Mouse (Mus musculus) hindbrain, embryonic 16.5 days (tissue): ENCODE data around the gene Gm49450. TPM values are rescaled to one million over a fixed set of nuclear protein-coding genes. Genes with fewer than 3 reads are reported as not detected.
"Not testable (repeated sequence)": the region's sequence is repeated elsewhere in the genome, so short reads cannot be mapped to it uniquely, and the experiment has no call there.

Experiments used
- ATAC-seq: fragments of 200-750 bp; cut with Nextera tagmentation; 2 replicates; pipeline ENCODE4 v1.8.0; 2017; ENCODE audit warnings: moderate TSS enrichment, moderate library complexity
- H3K27ac ChIP-seq: fragments of 300-500 bp; sonication (generic); 2 replicates; pipeline ENCODE4 v1.5.1; 2014; ENCODE audit warnings: low read depth, mild to moderate bottlenecking, control low read depth, low read length, moderate library complexity
- H3K27me3 ChIP-seq: fragments of 300-500 bp; sonication (generic); replicated peaks from 2 replicates; pipeline ENCODE4 v1.6.1; 2014; ENCODE audit warnings: low read length; ENCODE audit not compliant: control insufficient read depth, insufficient read depth
- H3K36me3 ChIP-seq: fragments of 300-500 bp; sonication (generic); 2 replicates; pipeline ENCODE4 v1.6.1; 2014; ENCODE audit warnings: mild to moderate bottlenecking, low read length, moderate library complexity, mixed read lengths; ENCODE audit not compliant: control insufficient read depth, insufficient read depth
- H3K4me1 ChIP-seq: fragments of 300-500 bp; sonication (generic); 2 replicates; pipeline ENCODE4 v1.6.1; 2014; ENCODE audit warnings: low read depth, low read length; ENCODE audit not compliant: control insufficient read depth, insufficient read depth
- H3K4me2 ChIP-seq: fragments of 300-500 bp; sonication (generic); 2 replicates; pipeline ENCODE4 v1.6.1; 2014; ENCODE audit warnings: mild to moderate bottlenecking, low read length, control low read depth, moderate library complexity
- H3K4me3 ChIP-seq: fragments of 300-500 bp; sonication (generic); 2 replicates; pipeline ENCODE4 v1.5.1; 2014; ENCODE audit warnings: mild to moderate bottlenecking, low read length, control low read depth, moderate library complexity
- H3K9ac ChIP-seq: fragments of 300-500 bp; sonication (generic); 2 replicates; pipeline ENCODE4 v1.6.1; 2014; ENCODE audit warnings: low read depth, mild to moderate bottlenecking, control low read depth, low read length, moderate library complexity
- H3K9me3 ChIP-seq: fragments of 300-500 bp; sonication (generic); 2 replicates; pipeline ENCODE4 v1.6.1; 2014; ENCODE audit warnings: mild to moderate bottlenecking, low read length, moderate library complexity; ENCODE audit not compliant: control insufficient read depth
- WGBS: fragments of 180-500 bp; shearing (Covaris S2); extraction: QIAGEN DNeasy Blood & Tissue Kit; methylation state at CpG from one replicate; pipeline ENCODE4 v1.1.7; 2014; 5-methylcytosine and 5-hydroxymethylcytosine counted together
- polyA plus RNA-seq: library from polyadenylated mRNA; unstranded; fragments of >200 nt; fragmentation: Nextera tagmentation; extraction: Ambion mirVana; gene quantifications from 2 replicates; pipeline ENCODE4 v1.2.1, GENCODE M21; 2015

The Gm49450 gene
- polyA plus RNA-seq, 1 experiment from 2014 or later: not detected

GRCm38 (mm10) chr15:98957475-98957874 lies 4.1 kb upstream of the Gm49450 start:
- H3K4me3 ChIP-seq: no peak overlapping the region
- peaks cover 4% of the 10 kb centered on the region for H3K4me1 ChIP-seq
- no peaks in the 10 kb centered on the region for H3K9me3 ChIP-seq
- WGBS: 82% methylated on average over 5 of the region's 5 CpGs
- no peaks in the 10 kb centered on the region for H3K36me3 ChIP-seq
- H3K9ac ChIP-seq: no peak overlapping the region
- no peaks in the 10 kb centered on the region for H3K27me3 ChIP-seq
- no peak overlapping the region for H3K4me2 ChIP-seq
- no peak for ATAC-seq
- H3K27ac ChIP-seq: no peak overlapping the region

GRCm38 (mm10) chr15:98956000-98956399 lies 2.6 kb upstream of the Gm49450 start:
- Histone ChIP-seq H3K4me1 (peaks cover 4% of the 10 kb centered on the region), H3K9me3 (no peaks in the 10 kb centered on the region), H3K4me2 (peak overlapping the region; percentile 82), H3K36me3 (no peaks in the 10 kb centered on the region), H3K27ac (peak overlapping the region; percentile 99), H3K27me3 (no peaks in the 10 kb centered on the region), H3K4me3 (no peak overlapping the region), H3K9ac (no peak overlapping the region)
- 41% methylated on average over 4 of the region's 4 CpGs for WGBS
- ATAC-seq: no peak

GRCm38 (mm10) chr15:98955324-98955723 lies 2.0 kb upstream of the Gm49450 start:
- Histone ChIP-seq H3K9me3 (no peaks in the 10 kb centered on the region), H3K27ac (peak overlapping the region; percentile 99), H3K4me2 (peak overlapping the region; percentile 82), H3K9ac (peak overlapping the region; percentile 65), H3K36me3 (no peaks in the 10 kb centered on the region), H3K4me3 (peak overlapping the region; percentile 80), H3K4me1 (peaks cover 4% of the 10 kb centered on the region), H3K27me3 (no peaks in the 10 kb centered on the region)
- 33% methylated on average over 4 of the region's 4 CpGs for WGBS
- ATAC-seq: no peak

GRCm38 (mm10) chr15:98954425-98955253 lies 1.3 kb upstream of the Gm49450 start:
- ATAC-seq: peak; percentile 3; the same call in 1 of the 2 replicates
- no peaks in the 10 kb centered on the region for H3K27me3 ChIP-seq
- peak overlapping the region; percentile 99 for H3K27ac ChIP-seq
- H3K9me3 ChIP-seq: no peaks in the 10 kb centered on the region
- 6% methylated on average over 14 of the region's 14 CpGs for WGBS
- H3K36me3 ChIP-seq: no peaks in the 10 kb centered on the region
- H3K4me2 ChIP-seq: peak overlapping the region; percentile 82
- H3K4me3 ChIP-seq: peak overlapping the region; percentile 80
- H3K4me1 ChIP-seq: peaks cover 4% of the 10 kb centered on the region
- peak overlapping the region; percentile 65 for H3K9ac ChIP-seq

DNA sequence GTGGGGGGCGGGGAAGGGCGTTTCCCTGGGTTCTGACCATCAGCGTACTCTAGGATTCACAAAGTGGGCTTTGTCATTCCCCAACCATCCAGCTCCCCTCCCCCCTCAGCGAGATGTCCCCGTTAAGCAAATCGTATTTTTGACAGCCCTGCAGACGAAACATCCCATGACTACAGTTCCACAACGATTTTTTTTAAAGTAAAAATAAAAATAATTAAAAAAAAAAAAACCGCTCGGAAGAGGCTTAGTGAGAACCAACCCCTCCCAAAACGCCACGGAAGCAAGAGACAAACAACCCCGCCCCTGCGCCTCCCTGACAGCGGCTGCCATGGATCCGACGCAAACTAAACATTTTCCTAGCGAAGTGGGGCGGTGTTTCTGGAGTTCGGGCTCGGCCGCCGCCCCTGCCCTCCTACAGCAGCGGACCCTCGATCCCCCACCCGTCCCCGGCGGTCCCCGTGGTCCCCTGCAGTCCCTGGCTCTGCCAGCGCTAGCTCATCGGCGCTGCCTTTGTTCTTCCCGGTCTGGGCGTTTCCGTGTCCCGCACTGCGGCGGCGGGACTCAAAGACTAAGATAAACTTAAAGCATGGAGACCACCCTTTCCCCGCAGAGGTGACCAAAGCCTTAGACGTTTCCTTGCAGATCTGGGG lies 475 bp downstream of the Gm49450 start:
- H3K27ac ChIP-seq: peak overlapping the region; percentile 99
- peak overlapping the region; percentile 99 for H3K9ac ChIP-seq
- peak overlapping the region; percentile 16; the same call in 1 of the 2 replicates for H3K4me2 ChIP-seq
- 0% methylated on average over 34 of the region's 41 CpGs for WGBS
- ATAC-seq: peak; percentile 41
- H3K9me3 ChIP-seq: no peaks in the 10 kb centered on the region
- no peaks in the 10 kb centered on the region for H3K36me3 ChIP-seq
- peaks cover 12% of the 10 kb centered on the region for H3K4me1 ChIP-seq
- H3K27me3 ChIP-seq: no peaks in the 10 kb centered on the region
- H3K4me3 ChIP-seq: peak overlapping the region; percentile 80

GRCm38 (mm10) chr15:98952063-98952455 lies 1.3 kb downstream of the Gm49450 start:
- ATAC-seq: peak; percentile 34; the same call in 1 of the 2 replicates
- Histone ChIP-seq H3K27ac (peak overlapping the region; percentile 92), H3K9me3 (no peaks in the 10 kb centered on the region), H3K36me3 (no peaks in the 10 kb centered on the region), H3K4me3 (peak overlapping the region; percentile 80), H3K27me3 (no peaks in the 10 kb centered on the region), H3K4me1 (peaks cover 19% of the 10 kb centered on the region), H3K9ac (peak overlapping the region; percentile 99), H3K4me2 (peak overlapping the region; percentile 52)
- 4% methylated on average over 5 of the region's 5 CpGs for WGBS

DNA sequence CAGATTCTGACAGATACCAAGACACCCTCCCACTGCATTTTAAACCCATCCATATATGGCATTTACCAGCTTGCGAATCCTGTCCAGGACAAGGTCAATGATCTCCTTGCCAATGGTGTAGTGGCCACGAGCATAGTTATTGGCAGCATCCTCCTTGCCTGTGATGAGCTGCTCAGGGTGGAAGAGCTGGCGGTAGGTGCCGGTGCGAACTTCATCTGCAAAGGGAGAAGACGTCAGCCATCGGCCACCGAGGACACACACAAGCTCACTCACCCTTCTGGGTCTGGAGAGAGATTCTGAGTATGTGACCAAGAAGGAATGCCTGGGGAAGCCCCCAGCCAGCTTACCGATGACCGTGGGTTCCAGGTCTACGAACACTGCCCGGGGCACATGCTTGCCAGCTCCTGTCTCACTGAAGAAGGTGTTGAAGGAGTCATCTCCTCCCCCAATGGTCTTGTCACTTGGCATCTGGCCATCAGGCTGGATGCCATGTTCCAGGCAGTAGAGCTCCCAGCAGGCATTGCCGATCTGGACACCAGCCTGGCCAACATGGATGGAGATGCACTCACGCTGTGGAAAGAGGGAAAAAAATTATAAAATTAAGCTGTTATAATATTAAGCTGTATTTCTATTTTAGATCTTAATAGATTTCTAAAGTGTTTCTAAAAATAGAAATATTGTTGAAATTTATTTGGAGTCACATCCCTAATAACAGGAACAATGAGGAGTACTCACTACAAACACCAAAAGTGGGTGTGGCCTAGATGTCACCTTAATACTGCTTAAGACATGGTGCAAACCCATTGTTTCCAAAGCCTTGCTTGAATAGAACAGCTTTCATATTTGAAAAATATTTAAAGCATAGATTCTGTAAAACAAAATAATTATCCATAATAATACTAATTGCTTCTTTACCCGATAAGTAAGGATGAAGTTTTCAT lies 2.0 kb downstream of the Gm49450 start:
- Histone ChIP-seq H3K4me2 (peak overlapping the region; percentile 52), H3K27ac (peak overlapping the region; percentile 92), H3K4me1 (peaks cover 17% of the 10 kb centered on the region), H3K4me3 (peak overlapping the region; percentile 80), H3K9ac (peak overlapping the region; percentile 99)
- ATAC-seq, H3K9me3 ChIP-seq, H3K27me3 ChIP-seq, H3K36me3 ChIP-seq: not testable (repeated sequence)
- 25% methylated on average over 11 of the region's 15 CpGs for whole genome bisulfite sequencing

- 22% methylated on average over 3 of the region's 3 CpGs for WGBS
- H3K4me1 ChIP-seq: peaks cover 15% of the 10 kb centered on the region
- H3K27me3 ChIP-seq: no peaks in the 10 kb centered on the region
- H3K9me3 ChIP-seq: no peaks in the 10 kb centered on the region
- H3K4me3 ChIP-seq: peak overlapping the region; percentile 32
- H3K4me2 ChIP-seq: peak overlapping the region; percentile 61
- H3K27ac ChIP-seq: no peak overlapping the region
- ATAC-seq: no peak
- no peaks in the 10 kb centered on the region for H3K36me3 ChIP-seq
- peak overlapping the region; percentile 26; the same call in 1 of the 2 replicates for H3K9ac ChIP-seq
These were observed 3.8 kb downstream of the Gm49450 start for GRCm38 (mm10) chr15:98949607-98949892.
